Mouse (Mus musculus) regulatory T cell (primary cell): ENCODE measurements around the gene Mup9.
"Not testable (repeated sequence)": the region's sequence is repeated elsewhere in the genome, so short reads cannot be mapped to it uniquely, and the experiment has no call there.

Source experiments
- in situ Hi-C: fragments of 300-600 bp; cut with MboI, MseI; formaldehyde crosslinking; loops from one replicate; pipeline ENCODE4 v1.15.1; 2025; ENCODE audit warnings: high pct_unique_total_duplicates

The Mup9 gene

DNA sequence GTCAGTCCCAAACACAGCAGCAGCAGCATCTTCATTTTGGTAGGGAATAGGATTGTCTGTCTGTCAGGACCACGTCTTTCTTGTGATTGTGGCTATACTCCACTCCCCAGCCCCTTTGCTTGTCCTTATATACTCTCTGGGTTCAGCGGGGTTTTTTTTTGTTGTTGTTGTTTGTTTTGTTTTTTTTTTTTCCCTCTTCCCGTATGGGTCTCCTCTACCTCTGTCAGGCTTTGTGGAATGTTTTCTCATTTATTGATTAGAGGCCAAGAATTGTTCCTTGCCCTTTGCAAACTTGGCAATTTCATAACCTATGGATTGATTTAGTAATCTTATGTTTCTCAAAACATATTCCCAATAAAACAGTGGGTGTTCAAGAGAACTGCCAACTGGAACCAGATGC lies at the start of gene Mup9:
Gene Mup9, minus strand, starts transcription at position 101 of the 400 bp plus-strand sequence.
- in situ Hi-C loops, result not testable (repeated sequence)
